Mouse (Mus musculus): ENCODE data around the gene Fam181a.

Fam181a gene

GRCm38 (mm10) chr12:103315831-103316545 lies 5.2 kb downstream of the Fam181a start:
- DNase-seq = no peak

GRCm38 (mm10) chr12:103322801-103323200 lies 12.0 kb downstream of the Fam181a start:
- DNase-seq = no peak

GRCm38 (mm10) chr12:103325156-103325857 lies 14.5 kb downstream of the Fam181a start:
- peak; percentile 91 for DNase-seq

- no peak for DNase-seq
These were observed 15.8 kb downstream of the Fam181a start for GRCm38 (mm10) chr12:103326569-103326968.

GRCm38 (mm10) chr12:103327107-103327506 lies 16.3 kb downstream of the Fam181a start:
- DNase-seq = no peak

- no peak for DNase-seq
These were observed 17.8 kb downstream of the Fam181a start for GRCm38 (mm10) chr12:103328448-103329191.

GRCm38 (mm10) chr12:103331491-103331890 lies 20.7 kb downstream of the Fam181a start:
- DNase-seq = no peak

- DNase-seq = no peak
These were observed 22.1 kb downstream of the Fam181a start for GRCm38 (mm10) chr12:103332879-103333278.

- DNase-seq = no peak
These were observed 22.7 kb downstream of the Fam181a start for GRCm38 (mm10) chr12:103333426-103333825.

GRCm38 (mm10) chr12:103336766-103337165 lies 26.0 kb downstream of the Fam181a start:
- no peak for DNase-seq

GRCm38 (mm10) chr12:103338162-103338798 lies 27.5 kb downstream of the Fam181a start:
- no peak for DNase-seq

- no peak for DNase-seq
These were observed 30.4 kb downstream of the Fam181a start for GRCm38 (mm10) chr12:103341212-103341611.

GRCm38 (mm10) chr12:103343456-103343855 lies 32.7 kb downstream of the Fam181a start:
- no peak for DNase-seq

GRCm38 (mm10) chr12:103344934-103345333 lies 34.2 kb downstream of the Fam181a start:
- no peak for DNase-seq

GRCm38 (mm10) chr12:103346945-103347344 lies 36.2 kb downstream of the Fam181a start:
- DNase-seq = no peak

- no peak for DNase-seq
These were observed 36.6 kb downstream of the Fam181a start for GRCm38 (mm10) chr12:103347406-103347805.

- peak; percentile 89 for DNase-seq
These were observed 37.7 kb downstream of the Fam181a start for GRCm38 (mm10) chr12:103348506-103348905.

- no peak for DNase-seq
These were observed 42.0 kb downstream of the Fam181a start for GRCm38 (mm10) chr12:103352735-103353134.

- peak; percentile 27 for DNase-seq
These were observed 42.8 kb downstream of the Fam181a start for GRCm38 (mm10) chr12:103353538-103353937.

GRCm38 (mm10) chr12:103355746-103356414 lies 45.1 kb downstream of the Fam181a start, which contains the start of gene Asb2:
Asb2 (minus strand) TSS chr12:103356001.
- no peak for DNase-seq

- DNase-seq = no peak
These were observed 45.6 kb downstream of the Fam181a start for GRCm38 (mm10) chr12:103356415-103356748.

GRCm38 (mm10) chr12:103358216-103358615 lies 47.4 kb downstream of the Fam181a start:
- DNase-seq = no peak
